Mouse (Mus musculus) lung, embryonic 16.5 days (tissue): Measurements from ENCODE around the gene Akap6. TPM values are rescaled to one million over a fixed set of nuclear protein-coding genes. Genes with fewer than 3 reads are reported as not detected.

ENCODE experiments used
- ATAC-seq: fragments of 200-750 bp; cut with Nextera tagmentation; 2 replicates; pipeline ENCODE4 v1.8.0; 2017; ENCODE audit warnings: low read depth, mild to moderate bottlenecking, moderate library complexity
- H3K27ac ChIP-seq: fragments of 300-500 bp; sonication (generic); 2 replicates; pipeline ENCODE4 v1.5.1; 2014; ENCODE audit warnings: mild to moderate bottlenecking, control low read depth, low read length
- H3K27me3 ChIP-seq: fragments of 300-500 bp; sonication (generic); 2 replicates; pipeline ENCODE4 v1.6.1; 2014; ENCODE audit warnings: low read depth, low read length, mixed read lengths; ENCODE audit not compliant: control insufficient read depth, insufficient read depth
- H3K36me3 ChIP-seq: fragments of 300-500 bp; sonication (generic); 2 replicates; pipeline ENCODE4 v1.6.1; 2014; ENCODE audit warnings: low read length; ENCODE audit not compliant: control insufficient read depth, insufficient read depth
- H3K4me1 ChIP-seq: fragments of 300-500 bp; sonication (generic); replicated peaks from 2 replicates; pipeline ENCODE4 v1.6.1; 2014; ENCODE audit warnings: low read length, mixed read lengths; ENCODE audit not compliant: control insufficient read depth, insufficient read depth
- H3K4me2 ChIP-seq: fragments of 300-500 bp; sonication (generic); 2 replicates; pipeline ENCODE4 v1.6.1; 2014; ENCODE audit warnings: low read depth, low read length, control low read depth
- H3K4me3 ChIP-seq: fragments of 300-500 bp; sonication (generic); 2 replicates; pipeline ENCODE4 v1.5.1; 2014; ENCODE audit warnings: mild to moderate bottlenecking, low read length, control low read depth
- H3K9ac ChIP-seq: fragments of 300-500 bp; sonication (generic); 2 replicates; pipeline ENCODE4 v1.6.1; 2014; ENCODE audit warnings: low read length, control low read depth
- H3K9me3 ChIP-seq: fragments of 300-500 bp; sonication (generic); 2 replicates; pipeline ENCODE4 v1.6.1; 2016; ENCODE audit warnings: low read length; ENCODE audit not compliant: control insufficient read depth
- WGBS: fragments of 180-500 bp; shearing (Covaris S2); extraction: QIAGEN DNeasy Blood & Tissue Kit; methylation state at CpG from one replicate; pipeline ENCODE4 v1.1.7; 2014; 5-methylcytosine and 5-hydroxymethylcytosine counted together
- polyA plus RNA-seq: library from polyadenylated mRNA; unstranded; fragments of >200 nt; fragmentation: Nextera tagmentation; extraction: Ambion mirVana; gene quantifications from 2 replicates; pipeline ENCODE4 v1.2.1, GENCODE M21; 2015

Gene Akap6
- polyA plus RNA-seq, 1 experiment from 2014 or later: 0.64 TPM

DNA sequence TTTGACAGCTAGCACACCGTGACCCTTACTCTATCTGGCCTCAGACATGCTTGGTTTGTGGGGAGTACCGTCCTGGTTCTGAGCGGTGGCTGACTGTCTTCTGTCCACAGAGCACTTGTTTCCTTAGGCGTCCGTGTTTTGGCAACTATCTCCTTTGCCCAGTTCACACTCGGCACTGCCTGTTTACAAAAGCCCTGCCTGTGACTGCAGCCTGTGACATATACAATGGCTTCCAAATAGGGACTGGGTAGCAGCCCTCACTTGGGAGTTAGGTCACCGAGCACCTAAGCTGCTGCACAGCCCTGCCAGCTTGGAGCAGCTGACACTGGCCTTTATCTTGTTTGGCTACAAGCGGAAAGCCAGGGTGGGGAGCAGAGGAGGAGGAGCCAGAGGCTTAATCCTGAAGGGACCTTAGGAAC is 91.2 kb downstream of the Akap6 start:
- Histone ChIP-seq H3K36me3 (no peaks in the 10 kb centered on the region), H3K4me3 (0 out of 2 replicates have a peak overlapping the region, but pooled peaks have one; percentile 16), H3K27ac (no peak overlapping the region), H3K9ac (0 out of 2 replicates have a peak overlapping the region, but pooled peaks have one; percentile 4), H3K27me3 (no peaks in the 10 kb centered on the region; the same call in none of the 2 replicates), H3K4me1 (peaks cover 8% of the 10 kb centered on the region; the same call in 1 of the 2 replicates), H3K4me2 (peak overlapping the region; percentile 39; the same call in 1 of the 2 replicates), H3K9me3 (no peaks in the 10 kb centered on the region)
- WGBS: 8% methylated on average over 8 of the region's 8 CpGs
- ATAC-seq: peak; percentile 64; the same call in 1 of the 2 replicates

DNA sequence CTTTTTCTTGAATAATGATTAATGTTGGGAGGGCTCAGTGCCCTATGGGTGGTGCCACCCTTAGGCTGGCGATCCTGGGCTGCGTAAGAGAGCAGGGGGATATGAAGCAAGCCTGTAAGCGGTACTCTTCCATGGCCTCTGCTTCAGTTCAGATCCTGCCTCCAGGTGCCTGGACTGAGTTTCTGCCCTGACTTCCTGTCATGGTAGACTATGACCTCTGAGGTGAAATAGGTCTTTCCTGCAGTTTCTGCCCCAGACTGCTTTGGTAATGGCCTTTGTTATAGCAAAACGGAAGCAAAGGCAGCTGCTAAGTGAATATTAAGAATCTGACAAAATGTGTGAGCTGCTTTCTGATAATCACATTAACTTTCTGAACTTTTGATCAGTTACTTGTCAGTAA is 94.9 kb downstream of the Akap6 start:
- Histone ChIP-seq H3K4me2 (no peak overlapping the region), H3K9me3 (no peaks in the 10 kb centered on the region), H3K36me3 (no peaks in the 10 kb centered on the region), H3K4me3 (no peak overlapping the region), H3K9ac (no peak overlapping the region), H3K27ac (no peak overlapping the region), H3K4me1 (peaks cover 8% of the 10 kb centered on the region; the same call in 1 of the 2 replicates), H3K27me3 (no peaks in the 10 kb centered on the region; the same call in none of the 2 replicates)
- ATAC-seq: no peak
- 81% methylated on average over 4 of the region's 4 CpGs for WGBS

DNA sequence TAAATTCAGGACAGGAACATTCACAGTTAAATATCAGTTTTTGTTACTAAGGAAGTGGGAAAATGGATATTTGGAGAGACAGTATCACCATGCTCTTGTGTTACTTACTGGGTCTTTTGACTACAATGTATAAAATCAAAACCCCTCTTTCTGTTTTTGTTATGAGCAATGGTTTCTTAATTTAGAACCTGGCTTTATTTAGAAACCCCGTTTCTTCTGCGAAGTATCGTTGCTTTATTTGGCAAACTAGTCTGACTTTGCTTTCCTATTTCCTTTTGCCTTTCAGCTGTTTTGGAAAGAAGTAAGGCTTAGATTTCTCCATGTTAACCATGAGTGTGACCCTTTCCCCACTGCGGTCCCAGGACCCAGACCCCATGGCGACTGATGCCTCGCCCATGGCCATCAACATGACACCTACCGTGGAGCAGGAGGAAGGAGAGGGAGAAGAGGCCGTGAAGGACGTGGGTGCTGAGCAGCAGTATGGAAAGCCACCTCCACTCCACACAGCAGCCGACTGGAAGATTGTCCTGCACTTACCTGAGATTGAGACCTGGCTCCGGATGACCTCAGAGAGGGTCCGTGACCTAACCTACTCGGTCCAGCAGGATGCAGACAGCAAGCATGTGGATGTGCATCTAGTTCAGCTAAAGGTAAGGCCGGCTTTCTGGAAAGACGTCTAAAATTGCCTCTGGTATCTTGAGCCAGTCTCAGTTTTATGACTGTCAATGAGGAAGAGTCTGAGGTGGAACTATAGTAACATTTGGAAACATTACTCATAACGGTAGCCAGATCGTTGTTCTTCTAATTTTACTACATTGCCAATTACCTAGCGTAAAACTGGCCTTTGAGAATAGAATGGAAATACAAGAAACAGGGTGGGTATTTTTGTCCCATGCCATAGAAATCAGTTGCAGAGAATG is 96.6 kb downstream of the Akap6 start:
- Histone ChIP-seq H3K9me3 (no peaks in the 10 kb centered on the region), H3K27ac (no peak overlapping the region), H3K4me1 (peaks cover 3% of the 10 kb centered on the region; the same call in 1 of the 2 replicates), H3K4me2 (no peak overlapping the region), H3K9ac (no peak overlapping the region), H3K4me3 (no peak overlapping the region), H3K27me3 (no peaks in the 10 kb centered on the region), H3K36me3 (no peaks in the 10 kb centered on the region)
- 87% methylated on average over 18 of the region's 18 CpGs for WGBS
- ATAC-seq: no peak

DNA sequence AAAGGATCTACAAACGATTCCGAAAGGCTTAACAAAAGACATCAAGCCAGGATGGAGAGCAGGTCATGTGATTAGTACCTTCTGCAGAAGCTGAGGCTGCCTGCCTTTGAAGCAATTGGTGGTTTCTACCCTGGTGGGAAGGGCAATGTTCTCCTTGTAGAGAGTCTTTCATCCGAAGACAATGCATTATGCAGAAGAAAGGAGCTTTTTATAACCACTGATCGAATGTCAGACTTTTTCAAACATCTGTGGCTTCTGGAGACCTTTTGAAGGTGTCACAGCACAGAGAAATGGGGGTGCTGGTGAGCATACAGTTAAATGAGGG is 97.2 kb downstream of the Akap6 start:
- no peaks in the 10 kb centered on the region for H3K27me3 ChIP-seq
- H3K4me2 ChIP-seq: no peak overlapping the region
- no peak overlapping the region for H3K27ac ChIP-seq
- no peaks in the 10 kb centered on the region for H3K36me3 ChIP-seq
- no peaks in the 10 kb centered on the region for H3K4me1 ChIP-seq
- 73% methylated on average over 4 of the region's 4 CpGs for WGBS
- H3K9ac ChIP-seq: no peak overlapping the region
- ATAC-seq: no peak
- H3K4me3 ChIP-seq: no peak overlapping the region
- H3K9me3 ChIP-seq: no peaks in the 10 kb centered on the region

DNA sequence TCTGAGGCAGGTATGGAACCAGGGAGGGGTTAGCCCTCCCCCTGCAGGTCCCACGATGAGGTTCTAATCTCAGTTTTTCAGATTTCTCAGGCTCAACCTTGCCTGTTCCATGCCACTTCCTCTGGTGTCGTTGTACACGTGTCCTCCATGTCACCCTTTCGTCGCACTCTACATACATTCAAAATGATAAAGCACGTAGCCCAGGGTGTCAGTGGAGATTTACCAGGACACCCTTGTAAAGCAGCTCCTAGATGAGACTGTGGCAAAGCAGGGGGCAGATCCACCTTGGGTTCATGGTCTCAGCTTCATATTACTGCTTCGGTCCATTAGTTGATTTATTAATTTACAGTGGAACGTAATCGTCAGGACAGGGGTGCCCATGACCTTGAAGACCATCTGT is 100.5 kb downstream of the Akap6 start:
- Histone ChIP-seq H3K4me2 (no peak overlapping the region), H3K27me3 (no peaks in the 10 kb centered on the region), H3K4me1 (no peaks in the 10 kb centered on the region), H3K9me3 (no peaks in the 10 kb centered on the region), H3K27ac (no peak overlapping the region), H3K4me3 (no peak overlapping the region), H3K9ac (no peak overlapping the region), H3K36me3 (no peaks in the 10 kb centered on the region)
- WGBS: 71% methylated on average over 9 of the region's 9 CpGs
- no peak for ATAC-seq

DNA sequence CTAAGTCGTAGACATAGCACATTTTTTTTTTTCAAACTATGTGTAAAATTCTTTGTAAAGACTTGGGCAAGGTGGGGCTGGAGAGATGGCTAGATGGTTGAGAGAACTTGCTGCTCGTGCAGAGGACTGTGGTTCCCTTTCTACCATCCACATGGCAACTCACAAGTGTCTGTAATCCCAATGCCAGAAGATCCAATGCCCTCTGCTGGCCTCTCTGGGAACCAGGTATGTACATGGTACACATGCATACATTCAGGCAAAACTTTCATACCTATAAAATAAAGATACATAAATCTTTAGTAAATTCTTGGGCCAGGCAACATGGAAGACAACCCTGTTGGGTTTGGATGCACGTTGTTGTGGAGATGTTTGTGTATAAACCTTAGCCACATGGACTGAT is 107.1 kb downstream of the Akap6 start:
- Histone ChIP-seq H3K4me3 (no peak overlapping the region), H3K27ac (no peak overlapping the region), H3K4me2 (no peak overlapping the region), H3K36me3 (no peaks in the 10 kb centered on the region), H3K9ac (no peak overlapping the region), H3K27me3 (no peaks in the 10 kb centered on the region), H3K4me1 (no peaks in the 10 kb centered on the region), H3K9me3 (no peaks in the 10 kb centered on the region)
- no peak for ATAC-seq
- WGBS: 57% methylated on average over 3 of the region's 3 CpGs

DNA sequence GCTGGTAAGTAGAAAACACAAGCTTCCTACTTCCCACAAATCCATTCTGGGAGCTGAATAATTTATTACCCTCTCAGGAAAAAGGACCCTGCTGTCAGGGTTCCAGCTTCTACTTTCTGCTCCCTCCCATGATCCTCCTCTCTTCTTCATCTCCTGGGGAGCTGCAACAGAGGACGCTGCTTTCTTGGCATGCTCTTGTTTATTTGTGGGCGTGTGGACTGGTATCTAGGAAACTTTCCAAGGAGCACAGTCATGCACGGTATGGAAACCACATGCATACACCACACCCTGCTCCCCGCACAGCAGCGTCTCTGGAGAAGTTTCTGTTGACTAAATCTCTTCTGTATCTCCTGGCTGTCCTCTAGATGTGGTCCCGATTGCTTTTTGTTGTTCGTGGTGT is 119.4 kb downstream of the Akap6 start:
- no peaks in the 10 kb centered on the region for H3K36me3 ChIP-seq
- no peak overlapping the region for H3K9ac ChIP-seq
- WGBS: 44% methylated on average over 7 of the region's 7 CpGs
- no peaks in the 10 kb centered on the region for H3K9me3 ChIP-seq
- peak overlapping the region; percentile 19 for H3K4me2 ChIP-seq
- no peaks in the 10 kb centered on the region for H3K4me1 ChIP-seq
- no peak overlapping the region for H3K27ac ChIP-seq
- H3K4me3 ChIP-seq: no peak overlapping the region; the same call in 1 of the 2 replicates
- peak; percentile 78 for ATAC-seq
- no peaks in the 10 kb centered on the region for H3K27me3 ChIP-seq

DNA sequence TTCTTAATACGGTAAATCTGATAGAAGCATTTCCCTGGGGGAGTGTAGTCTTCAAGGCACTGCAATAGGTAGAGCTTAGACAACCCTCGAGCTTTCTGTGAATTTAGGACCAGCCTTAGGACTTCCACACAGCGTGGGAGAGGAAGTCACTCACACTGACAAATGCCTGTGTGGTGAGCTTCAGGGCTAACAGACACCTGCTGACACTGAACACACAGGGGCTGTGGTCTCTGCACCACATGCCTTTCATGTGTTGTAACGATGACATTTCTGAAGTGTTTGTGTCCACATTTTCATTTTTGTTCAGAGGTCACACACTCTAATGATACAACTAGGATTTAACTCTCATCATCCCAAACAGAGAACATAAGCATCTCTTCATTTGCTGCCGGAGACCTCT is 125.6 kb downstream of the Akap6 start:
- H3K9ac ChIP-seq: no peak overlapping the region
- no peak for ATAC-seq
- H3K27me3 ChIP-seq: no peaks in the 10 kb centered on the region
- 0 out of 2 replicates have a peak, but pooled peaks cover 2% of the 10 kb centered on the region for H3K4me1 ChIP-seq
- no peaks in the 10 kb centered on the region for H3K36me3 ChIP-seq
- 79% methylated on average over 5 of the region's 5 CpGs for WGBS
- H3K4me3 ChIP-seq: no peak overlapping the region
- no peaks in the 10 kb centered on the region for H3K9me3 ChIP-seq
- no peak overlapping the region for H3K4me2 ChIP-seq
- H3K27ac ChIP-seq: no peak overlapping the region

DNA sequence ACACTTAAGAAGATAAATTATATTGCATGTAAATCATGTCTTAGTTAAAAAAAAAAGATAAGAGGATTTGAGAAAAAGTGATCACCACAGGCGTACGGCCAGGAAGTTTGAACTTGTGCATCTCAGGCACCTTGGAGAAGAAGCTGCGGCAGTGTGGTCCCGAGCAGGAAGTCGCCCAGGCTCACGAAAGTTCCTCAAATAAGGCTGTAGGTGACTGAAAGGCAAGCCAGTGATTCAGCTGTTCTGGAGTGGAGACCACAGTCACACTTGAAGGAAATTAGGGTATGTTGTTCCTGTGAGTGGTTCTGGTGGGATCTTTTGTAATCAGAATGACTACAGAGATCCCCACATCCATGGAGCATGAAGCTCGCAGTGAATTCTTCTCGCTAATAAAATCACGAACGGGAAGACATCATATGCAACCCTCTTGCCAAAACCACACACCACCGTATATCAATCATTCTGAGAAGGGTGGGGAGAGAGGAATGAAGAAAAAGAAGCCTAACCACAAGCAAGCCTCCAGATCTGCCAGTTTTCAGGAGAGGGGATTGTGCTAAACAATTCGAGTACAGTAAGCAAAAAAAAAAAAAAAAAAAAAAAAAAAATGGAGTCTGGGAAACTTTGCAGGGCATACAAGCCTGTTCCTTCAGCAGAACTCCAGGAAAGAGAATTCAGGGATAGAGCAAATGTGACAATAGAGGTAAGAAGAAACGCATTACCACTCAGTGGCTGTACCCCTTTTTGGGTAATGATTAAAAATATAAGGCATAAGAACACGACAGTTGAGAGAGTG is 130.0 kb downstream of the Akap6 start:
- ATAC-seq: no peak
- no peak overlapping the region for H3K9ac ChIP-seq
- no peak overlapping the region for H3K27ac ChIP-seq
- no peaks in the 10 kb centered on the region for H3K36me3 ChIP-seq
- peaks cover 2% of the 10 kb centered on the region; the same call in 1 of the 2 replicates for H3K4me1 ChIP-seq
- H3K27me3 ChIP-seq: no peaks in the 10 kb centered on the region
- H3K4me3 ChIP-seq: no peak overlapping the region
- peak overlapping the region; percentile 18; the same call in 1 of the 2 replicates for H3K4me2 ChIP-seq
- H3K9me3 ChIP-seq: no peaks in the 10 kb centered on the region
- 42% methylated on average over 14 of the region's 14 CpGs for WGBS
